Mouse (Mus musculus) gastrocnemius, adult 2 months (tissue): ENCODE results near the gene Tfap2a. TPM values are rescaled to one million over a fixed set of nuclear protein-coding genes. Genes with fewer than 3 reads are reported as not detected.

ENCODE experiments used
- DNase-seq: peaks from one replicate; pipeline ENCODE4 v3.0.0; 2022
- H3K27ac ChIP-seq: fragments of 200-600 bp; 2 replicates; pipeline ENCODE4 v1.8.1; 2022; ENCODE audit warnings: mild to moderate bottlenecking
- H3K4me3 ChIP-seq: fragments of 200-600 bp; 2 replicates; pipeline ENCODE4 v1.8.1; 2022; ENCODE audit warnings: mild to moderate bottlenecking, moderate library complexity
- CTCF ChIP-seq: fragments of 200-600 bp; IDR thresholded peaks from 2 replicates; pipeline ENCODE4 v1.8.1; 2022; ENCODE audit warnings: antibody characterized with exemption, mild to moderate bottlenecking, moderate library complexity
- intact Hi-C: fragments of 180-260 bp; cut with DNase I; formaldehyde crosslinking; loops from one replicate; pipeline ENCODE4 v1.15.1; 2025
- long read RNA-seq, 2 experiments: library from polyadenylated mRNA; stranded (forward); transcript quantifications; one replicate each; pipeline ENCODE4 v2.0.0; 2021
- total RNA-seq, 2 experiments: library from RNA; stranded (reverse); gene quantifications; 2 replicates each; pipeline ENCODE4 v1.2.3; 2021

Gene Tfap2a
- total RNA-seq = under 1 TPM in 1 of 2 experiments, not detected in 1; 0.06 TPM
- long read RNA-seq, experiment 1 = 0 reads
- long read RNA-seq, experiment 2 = 0 reads

- Histone ChIP-seq H3K27ac (no peak within 1 kb of the TSS), H3K4me3 (no peak within 1 kb of the TSS)
- no peak for DNase-seq
- intact Hi-C loops = no loop called here
- TF ChIP-seq CTCF = no peak
These were observed at the start of gene Tfap2a for GRCm38 (mm10) chr13:40738196-40738880. TSS of gene Tfap2a (minus strand) at chr13:40738376.

- no peak for DNase-seq
- intact Hi-C loops = loop anchor here (2.0 kb wide), 1 partner anchor 455 kb away; no protein-coding TSS in a partner anchor
- H3K27ac ChIP-seq = no peak overlapping the region
- H3K4me3 ChIP-seq = no peak overlapping the region
- TF ChIP-seq CTCF = peak; percentile 67
These were observed 46.1 kb upstream of the Tfap2a start for GRCm38 (mm10) chr13:40784202-40784771.

- H3K4me3 ChIP-seq = no peak overlapping the region
- H3K27ac ChIP-seq = no peak overlapping the region
- no peak for DNase-seq
- intact Hi-C loops = loop anchor here (10.0 kb wide), 1 partner anchor 1113 kb away; no protein-coding TSS in a partner anchor
- peak; percentile 62 for TF ChIP-seq CTCF
These were observed 19.8 kb upstream of the Tfap2a start for GRCm38 (mm10) chr13:40757995-40758394.

DNA sequence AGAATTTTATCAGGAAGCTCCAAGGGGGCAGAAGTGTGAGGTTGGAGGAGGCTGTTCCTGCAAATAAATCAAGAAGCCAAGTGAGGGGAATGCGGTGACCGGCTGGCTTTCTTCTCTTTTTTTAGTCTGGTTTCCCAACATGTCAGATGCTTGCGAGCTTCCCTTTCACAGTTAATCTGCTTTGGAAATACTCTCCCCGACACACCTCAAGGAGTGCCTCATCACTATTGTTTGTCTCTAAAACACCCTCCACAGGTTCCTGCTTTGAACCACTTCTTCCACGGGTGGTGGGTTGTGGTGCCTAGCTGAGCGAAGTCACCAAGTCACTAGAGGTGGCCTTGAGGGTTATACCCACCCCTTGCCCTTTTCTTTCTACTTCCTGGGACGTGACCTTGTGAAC, 18.2 kb upstream of the Tfap2a start:
- DNase-seq = no peak
- no peak for TF ChIP-seq CTCF
- intact Hi-C loops = loop anchor here (10.0 kb wide), 1 partner anchor 1112 kb away; no protein-coding TSS in a partner anchor

GRCm38 (mm10) chr13:40754091-40754490, 15.9 kb upstream of the Tfap2a start:
- H3K27ac ChIP-seq = no peak overlapping the region
- TF ChIP-seq CTCF = no peak
- no peak overlapping the region for H3K4me3 ChIP-seq
- no peak for DNase-seq
- intact Hi-C loops = loop anchor here (10.0 kb wide), 1 partner anchor 1109 kb away; no protein-coding TSS in a partner anchor

More for the DNA sequence above, 18.2 kb upstream of the Tfap2a start:
- no peak overlapping the region for H3K27ac ChIP-seq
- no peak overlapping the region for H3K4me3 ChIP-seq

DNA sequence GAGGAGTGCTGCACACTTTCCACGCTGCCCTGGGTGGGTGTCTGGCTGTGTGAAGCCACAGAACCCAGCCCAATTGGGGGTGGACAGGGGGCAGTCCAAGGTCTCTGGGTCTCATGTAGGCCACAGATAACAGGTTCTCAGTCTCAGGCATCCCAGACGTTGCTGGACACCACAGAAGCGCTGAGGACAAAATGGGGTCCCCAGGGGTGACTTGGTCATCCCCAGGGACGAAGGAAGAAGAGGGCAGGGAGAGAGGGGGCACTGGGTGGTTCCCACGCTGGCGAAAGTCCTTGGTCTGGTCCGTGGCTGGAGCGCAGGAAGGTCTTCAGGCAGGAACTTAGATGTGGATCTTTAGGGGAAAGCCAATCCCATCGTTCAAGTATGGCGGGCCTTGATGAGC, 13.7 kb upstream of the Tfap2a start:
- H3K4me3 ChIP-seq = no peak overlapping the region
- DNase-seq = no peak
- no peak for TF ChIP-seq CTCF
- intact Hi-C loops = loop anchor here (10.0 kb wide), 1 partner anchor 1107 kb away; no protein-coding TSS in a partner anchor
- no peak overlapping the region for H3K27ac ChIP-seq

DNA sequence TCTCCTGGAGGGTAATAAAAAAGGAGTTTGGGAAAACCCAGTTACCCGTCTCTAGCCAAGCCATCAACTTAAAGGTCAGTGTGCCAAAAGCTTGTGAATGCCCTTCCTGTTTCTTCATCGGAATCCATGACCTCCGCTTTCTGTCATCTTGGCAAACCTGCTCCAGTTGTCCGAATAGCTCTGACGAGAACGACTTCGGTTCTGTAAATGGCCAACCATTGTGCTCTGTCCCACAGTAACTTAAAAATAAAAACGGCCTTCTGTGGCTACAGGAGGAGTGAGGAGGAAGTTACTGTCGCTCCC, 11.4 kb upstream of the Tfap2a start:
- no peak overlapping the region for H3K27ac ChIP-seq
- no peak overlapping the region for H3K4me3 ChIP-seq
- no peak for TF ChIP-seq CTCF
- DNase-seq = no peak
- intact Hi-C loops = loop anchor here (5.0 kb wide), 1 partner anchor 1307 kb away; no protein-coding TSS in a partner anchor

DNA sequence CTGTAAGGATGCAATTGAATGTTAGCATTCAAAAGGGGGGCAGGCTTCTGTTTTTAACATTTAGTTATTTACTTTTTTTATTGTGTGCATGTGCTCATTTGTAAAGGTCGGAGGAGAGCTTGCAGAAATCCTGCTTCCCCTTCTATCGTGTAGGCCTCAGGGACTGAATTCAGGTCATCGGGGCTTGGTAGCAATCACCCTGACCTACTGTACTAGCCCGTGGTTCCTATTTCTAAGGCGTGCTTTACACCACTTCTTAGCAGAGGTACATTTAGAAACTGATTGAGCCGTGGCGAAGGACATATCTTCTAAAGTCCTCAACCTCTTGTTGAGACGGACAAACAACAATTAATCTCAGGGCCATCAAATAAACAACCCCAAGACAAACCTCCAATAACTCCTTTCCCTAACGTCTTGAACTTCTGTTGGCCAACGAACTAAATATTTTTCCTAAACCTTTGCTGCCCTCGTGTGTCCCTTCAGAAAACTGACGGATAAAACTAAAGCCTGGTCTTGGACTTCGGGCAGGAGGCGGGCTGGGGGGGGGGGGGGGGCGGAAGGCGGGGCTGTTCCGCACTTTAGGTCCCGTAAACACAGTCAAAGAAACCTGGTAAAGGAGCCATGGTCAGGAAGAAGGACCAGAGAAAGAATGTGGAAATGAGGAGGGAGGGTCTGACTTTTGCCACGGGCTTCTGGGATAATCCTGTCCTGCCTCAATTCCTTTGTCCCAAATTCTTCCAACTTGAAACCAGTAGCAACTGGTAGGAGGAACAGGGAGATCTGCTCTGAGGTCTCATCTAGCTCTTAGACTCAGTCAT, 10.8 kb upstream of the Tfap2a start:
- TF ChIP-seq CTCF = peak; percentile 40
- no peak for DNase-seq
- intact Hi-C loops = loop anchor here (5.0 kb wide), 1 partner anchor 1307 kb away; no protein-coding TSS in a partner anchor
- Histone ChIP-seq H3K4me3 (no peak overlapping the region), H3K27ac (no peak overlapping the region)

GRCm38 (mm10) chr13:40744111-40744805, 6.1 kb upstream of the Tfap2a start:
- intact Hi-C loops = no loop called here
- no peak for TF ChIP-seq CTCF
- no peak overlapping the region for H3K4me3 ChIP-seq
- DNase-seq = no peak
- H3K27ac ChIP-seq = no peak overlapping the region

DNA sequence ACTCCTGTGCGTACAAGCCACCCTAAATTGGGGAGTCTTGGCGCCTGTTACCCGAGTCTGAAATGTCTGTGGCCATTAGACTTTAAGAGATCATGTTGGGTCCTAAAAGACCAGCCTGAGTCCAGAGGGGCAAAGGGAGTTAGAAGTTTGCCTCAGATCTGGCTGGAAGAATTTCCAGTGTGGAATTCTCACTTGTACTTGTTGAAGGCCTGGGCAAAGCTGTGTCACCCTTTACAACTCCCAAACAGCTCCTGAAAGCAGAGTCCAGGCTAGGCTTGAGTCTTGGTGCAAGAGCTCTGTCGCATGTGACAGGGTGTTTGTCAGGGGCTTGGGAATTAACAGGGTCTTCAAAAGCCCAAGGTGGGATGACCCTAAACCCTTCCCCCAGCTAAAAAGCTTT, 5.0 kb upstream of the Tfap2a start:
- intact Hi-C loops = no loop called here
- DNase-seq = no peak
- TF ChIP-seq CTCF = no peak
- H3K4me3 ChIP-seq = no peak overlapping the region
- no peak overlapping the region for H3K27ac ChIP-seq

DNA sequence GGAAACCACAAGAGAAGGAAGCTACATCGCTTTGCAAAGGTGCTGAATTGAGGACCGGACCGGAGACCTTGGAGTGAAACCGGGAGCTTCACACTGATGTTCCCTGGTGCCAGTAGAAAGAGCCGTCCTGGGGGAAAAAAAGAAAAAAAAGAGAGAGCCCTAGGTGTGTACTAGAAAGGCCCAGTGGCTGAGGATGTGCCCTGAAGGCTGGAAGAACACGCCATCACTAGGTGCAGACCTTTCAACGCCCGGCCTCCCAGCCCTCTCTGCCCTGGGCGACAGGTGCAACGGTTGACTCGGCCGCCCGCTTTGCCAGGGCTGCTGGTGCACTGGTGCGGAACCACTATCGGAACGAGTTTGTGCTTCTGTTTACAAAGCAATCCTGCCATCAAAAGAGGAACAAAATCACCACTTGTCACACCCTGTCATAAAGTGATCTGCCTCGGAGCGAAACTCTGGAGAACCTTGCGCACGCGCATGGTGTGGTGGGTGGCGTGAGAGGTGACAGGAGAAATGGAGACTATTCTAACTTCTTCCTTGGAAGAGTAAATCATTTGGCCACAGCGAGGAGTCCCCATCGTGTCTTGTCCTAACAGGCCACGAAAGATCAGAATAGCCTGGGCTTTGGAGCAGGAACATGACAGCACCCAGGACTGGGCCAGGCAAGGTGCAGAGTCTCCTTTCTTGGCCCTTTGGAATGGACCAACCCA, 3.8 kb upstream of the Tfap2a start:
- no peak overlapping the region for H3K27ac ChIP-seq
- intact Hi-C loops = no loop called here

GRCm38 (mm10) chr13:40741436-40741835, 3.3 kb upstream of the Tfap2a start:
- intact Hi-C loops = no loop called here
- no peak overlapping the region for H3K4me3 ChIP-seq
- DNase-seq = no peak
- no peak for TF ChIP-seq CTCF
- no peak overlapping the region for H3K27ac ChIP-seq

More for the DNA sequence above, 3.8 kb upstream of the Tfap2a start:
- no peak overlapping the region for H3K4me3 ChIP-seq
- no peak for DNase-seq
- no peak for TF ChIP-seq CTCF
